Mouse (Mus musculus): ENCODE measurements around the gene Hist1h1a. TPM values are rescaled to one million over a fixed set of nuclear protein-coding genes. Genes with fewer than 3 reads are reported as not detected.

Gene Hist1h1a
- total and polyA plus RNA-seq, 3 experiments = 4.1 to 2,211 TPM; not detected in 1

GRCm38 (mm10) chr13:23739069-23739921, 24.2 kb upstream of the Hist1h1a start:
- DNase-seq (ENCODE audit: low read depth, low spot score) = peak; percentile 98
- TF ChIP-seq RCOR1 (IDR thresholded peaks at IDR 0.05; ENCODE audit: low read depth, low read length) (no peak), MAX (IDR thresholded peaks at IDR 0.05; ENCODE audit: low read length) (no peak), POLR2A (IDR thresholded peaks at IDR 0.05; ENCODE audit: control insufficient read depth in 1 of 2, insufficient read depth in 1 of 2, low read depth in 1 of 2, low read length in 2 of 2, poor library complexity in 1 of 2) (peak; percentile 93), TAL1 (IDR thresholded peaks at IDR 0.05; ENCODE audit: low read length) (no peak), POLR2AphosphoS5 (IDR thresholded peaks at IDR 0.05; ENCODE audit: borderline replicate concordance, low read depth, low read length) (peak; percentile 97), UBTF (IDR thresholded peaks at IDR 0.05; ENCODE audit: borderline replicate concordance, insufficient read depth, low read depth, low read length) (peak; percentile 97; the same call in 1 of the 2 replicates), ZMIZ1 (IDR thresholded peaks at IDR 0.05; ENCODE audit: low read depth, low read length) (no peak), USF1 (IDR thresholded peaks at IDR 0.05; ENCODE audit: low read depth, low read length) (no peak), USF2 (IDR thresholded peaks at IDR 0.05; ENCODE audit: borderline replicate concordance in 1 of 2, insufficient read depth in 1 of 2, low read depth in 1 of 2, low read length in 2 of 2) (no peak), MAZ (IDR thresholded peaks at IDR 0.05; ENCODE audit: low read depth, low read length) (no peak), BHLHE40 (IDR thresholded peaks at IDR 0.05; ENCODE audit: borderline replicate concordance, low read depth, low read length) (no peak), ZC3H11A (IDR thresholded peaks at IDR 0.05; ENCODE audit: low read depth, low read length) (no peak), SMC3 (IDR thresholded peaks at IDR 0.05; ENCODE audit: low read depth, low read length) (no peak)

DNA sequence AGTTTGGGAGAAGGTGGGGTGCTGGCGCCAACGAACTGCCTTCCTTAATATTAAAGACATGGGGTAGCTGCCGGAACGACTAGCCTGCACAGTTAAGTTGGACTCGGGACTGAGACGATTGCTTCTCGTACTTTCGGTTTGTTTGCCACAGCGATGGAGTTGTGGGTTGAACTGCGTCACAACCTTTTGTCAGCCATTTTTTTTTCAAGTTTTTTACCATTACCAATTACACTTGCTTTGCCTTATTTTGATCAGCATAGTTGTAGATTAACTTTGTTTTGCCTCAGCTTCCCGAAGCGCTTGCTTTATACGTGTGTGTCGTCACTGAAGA, 23.6 kb upstream of the Hist1h1a start:
- Histone ChIP-seq H3K4me1 (ENCODE audit: control insufficient read depth in 1 of 2, insufficient read depth in 2 of 2, low read length in 2 of 2) (0 out of 4 replicates have a peak, but pooled peaks cover 3% of the 10 kb centered on the region in 2 experiments), H3K27ac (ENCODE audit: control insufficient read depth, low read depth, low read length) (peak overlapping the region; percentile 99), H3K36me3 (ENCODE audit: control insufficient read depth in 1 of 2, insufficient read depth in 2 of 2, low read length in 2 of 2) (peaks cover 0 to 22% of the 10 kb centered on the region in 2 experiments; a peak in 2 of 4 replicates), H3K79me2 (ENCODE audit: control insufficient read depth, insufficient read depth, low read length, poor library complexity) (peaks cover 1% of the 10 kb centered on the region; the same call in 1 of the 2 replicates), H3K27me3 (ENCODE audit: control insufficient read depth in 1 of 2, insufficient read depth in 2 of 2, low read length in 2 of 2) (no peaks in the 10 kb centered on the region), H3K9me3 (replicated peaks; ENCODE audit: insufficient read depth, low read length) (no peaks in the 10 kb centered on the region), H3K9ac (ENCODE audit: control insufficient read depth, low read depth, low read length, poor library complexity, severe bottlenecking) (peak overlapping the region; percentile 85), H3K4me3 (ENCODE audit: control insufficient read depth in 1 of 2, insufficient read depth in 1 of 2, low read depth in 2 of 2, low read length in 2 of 2) (peak overlapping the region; percentile 67 to 70)
- DNase-seq (ENCODE audit: low read depth, low spot score) = no peak
- TF ChIP-seq MYC (IDR thresholded peaks at IDR 0.05; ENCODE audit: low read depth, low read length) (no peak), POLR2AphosphoS5 (IDR thresholded peaks at IDR 0.05; ENCODE audit: borderline replicate concordance, low read depth, low read length) (peak; percentile 56; the same call in 1 of the 2 replicates)

More at GRCm38 (mm10) chr13:23739069-23739921, 24.2 kb upstream of the Hist1h1a start:
- 0 out of 4 replicates have a peak, but pooled peaks cover 3 to 5% of the 10 kb centered on the region in 2 experiments for H3K4me1 ChIP-seq (ENCODE audit: control insufficient read depth in 1 of 2, insufficient read depth in 2 of 2, low read length in 2 of 2)
- no peaks in the 10 kb centered on the region for H3K9me3 ChIP-seq (replicated peaks; ENCODE audit: insufficient read depth, low read length)
- H3K27ac ChIP-seq (ENCODE audit: control insufficient read depth, low read depth, low read length) = peak overlapping the region; percentile 99
- H3K36me3 ChIP-seq (ENCODE audit: control insufficient read depth in 1 of 2, insufficient read depth in 2 of 2, low read length in 2 of 2) = peaks cover 0 to 22% of the 10 kb centered on the region in 2 experiments; a peak in 2 of 4 replicates
- H3K27me3 ChIP-seq (ENCODE audit: control insufficient read depth in 1 of 2, insufficient read depth in 2 of 2, low read length in 2 of 2) = no peaks in the 10 kb centered on the region
- peak overlapping the region; percentile 85 for H3K9ac ChIP-seq (ENCODE audit: control insufficient read depth, low read depth, low read length, poor library complexity, severe bottlenecking)
- H3K4me3 ChIP-seq (ENCODE audit: control insufficient read depth in 1 of 2, insufficient read depth in 1 of 2, low read depth in 2 of 2, low read length in 2 of 2) = peak overlapping the region; percentile 67 to 70
- peaks cover 1% of the 10 kb centered on the region; the same call in 1 of the 2 replicates for H3K79me2 ChIP-seq (ENCODE audit: control insufficient read depth, insufficient read depth, low read length, poor library complexity)

Data from MEL (cell line).